20 mouse cellular contexts compared by ENCODE assay signal in genomic region chr16:88244658-88245057, GRCm38 (mm10). TPM values are rescaled to one million over a fixed set of nuclear protein-coding genes. Genes with fewer than 3 reads are reported as not detected.
DNase-seq lines count a peak whose midpoint lies in the region; ATAC-seq and TF ChIP-seq lines count a peak whose summit lies in the region.
"Had no signal": no experiment of that assay in that cellular context is flagged by ENCODE, and none has a peak within 500 bp of the region (broad histone marks: within the 10 kb centered on the region; RNA-seq: fewer than 3 reads in every experiment).

No protein-coding gene starts in this region.

- H3K9me3 ChIP-seq in hindbrain, embryonic 15.5 days: no peaks in the 10 kb centered on the region
- no peaks in the 10 kb centered on the region for H3K9me3 ChIP-seq in hindbrain, postnatal 0 days (ENCODE audit: low read length)
- no peaks in the 10 kb centered on the region for H3K9me3 ChIP-seq in midbrain, postnatal 0 days (ENCODE audit: low read length)
- H3K9me3 ChIP-seq in midbrain, embryonic 10.5 days (replicated peaks): no peaks in the 10 kb centered on the region
- H3K9me3 ChIP-seq: embryonic facial prominence, embryonic 12.5 days; intestine, embryonic 15.5 days; neural tube, embryonic 15.5 days had no signal

- H3K4me3 ChIP-seq in hindbrain, embryonic 15.5 days: no peak overlapping the region
- no peak overlapping the region for H3K4me3 ChIP-seq in hindbrain, postnatal 0 days (ENCODE audit: low read length)
- H3K4me3 ChIP-seq in midbrain, postnatal 0 days (ENCODE audit: low read depth, low read length): no peak overlapping the region
- no peak overlapping the region for H3K4me3 ChIP-seq in midbrain, embryonic 10.5 days
- no peak overlapping the region for H3K4me3 ChIP-seq in lung, adult 2 months (replicated peaks; ENCODE audit: extremely low read depth, low read depth, low read length)
- H3K4me3 ChIP-seq: embryonic facial prominence, embryonic 12.5 days; intestine, embryonic 15.5 days; neural tube, embryonic 15.5 days had no signal

- TF ChIP-seq CTCF in hindbrain, postnatal 0 days (IDR thresholded peaks at IDR 0.05; ENCODE audit: low read depth): no peak
- no peak for TF ChIP-seq CTCF in midbrain, postnatal 0 days (IDR thresholded peaks at IDR 0.05)
- no peak for TF ChIP-seq CTCF in lung, adult 2 months (IDR thresholded peaks at IDR 0.05; ENCODE audit: insufficient read depth, low read length)

- TF ChIP-seq POLR2A in lung, adult 2 months (IDR thresholded peaks at IDR 0.05; ENCODE audit: borderline replicate concordance, extremely low read depth, low read depth, low read length): no peak

- 0 out of 2 replicates have a peak, but pooled peaks have one; percentile 54 for ATAC-seq in hindbrain, embryonic 15.5 days (ENCODE audit: low FRiP score, low read depth)
- ATAC-seq in hindbrain, postnatal 0 days: no peak
- no peak for ATAC-seq in midbrain, postnatal 0 days (ENCODE audit: low FRiP score)
- ATAC-seq: CD4-positive, CD25-positive, alpha-beta regulatory T cell, adult 4 months; intestine, embryonic 15.5 days; lung, postnatal 0 days had no signal

- no peaks in the 10 kb centered on the region for H3K4me1 ChIP-seq in hindbrain, embryonic 15.5 days (replicated peaks)
- no peaks in the 10 kb centered on the region for H3K4me1 ChIP-seq in hindbrain, postnatal 0 days (ENCODE audit: insufficient read depth, low read length)
- H3K4me1 ChIP-seq in midbrain, postnatal 0 days (ENCODE audit: insufficient read depth, low read length): no peaks in the 10 kb centered on the region
- H3K4me1 ChIP-seq in midbrain, embryonic 10.5 days: peaks cover 4% of the 10 kb centered on the region
- H3K4me1 ChIP-seq in lung, adult 2 months (ENCODE audit: control insufficient read depth, insufficient read depth, low read length): no peaks in the 10 kb centered on the region
- H3K4me1 ChIP-seq: embryonic facial prominence, embryonic 12.5 days; intestine, embryonic 15.5 days; neural tube, embryonic 15.5 days had no signal

- no peaks in the 10 kb centered on the region for H3K36me3 ChIP-seq in hindbrain, embryonic 15.5 days
- H3K36me3 ChIP-seq in hindbrain, postnatal 0 days (ENCODE audit: insufficient read depth, low read length): no peaks in the 10 kb centered on the region
- H3K36me3 ChIP-seq in midbrain, postnatal 0 days (ENCODE audit: insufficient read depth, low read length): no peaks in the 10 kb centered on the region
- H3K36me3 ChIP-seq in midbrain, embryonic 10.5 days: no peaks in the 10 kb centered on the region
- H3K36me3 ChIP-seq: embryonic facial prominence, embryonic 12.5 days; G1E; intestine, embryonic 15.5 days; neural tube, embryonic 15.5 days had no signal

- no peak overlapping the region for H3K4me2 ChIP-seq in hindbrain, embryonic 15.5 days
- no peak overlapping the region for H3K4me2 ChIP-seq in hindbrain, postnatal 0 days (ENCODE audit: low read depth, low read length)
- H3K4me2 ChIP-seq in midbrain, postnatal 0 days (ENCODE audit: low read depth, low read length, poor library complexity, severe bottlenecking): no peak overlapping the region
- H3K4me2 ChIP-seq: embryonic facial prominence, embryonic 12.5 days; intestine, embryonic 15.5 days; neural tube, embryonic 15.5 days had no signal

- no peaks in the 10 kb centered on the region for H3K27me3 ChIP-seq in hindbrain, embryonic 15.5 days
- no peaks in the 10 kb centered on the region for H3K27me3 ChIP-seq in hindbrain, postnatal 0 days (ENCODE audit: insufficient read depth, low read length)
- no peaks in the 10 kb centered on the region for H3K27me3 ChIP-seq in midbrain, postnatal 0 days (ENCODE audit: insufficient read depth, low read length)
- no peaks in the 10 kb centered on the region for H3K27me3 ChIP-seq in midbrain, embryonic 10.5 days (ENCODE audit: low read depth, poor library complexity, severe bottlenecking)
- H3K27me3 ChIP-seq: embryonic facial prominence, embryonic 12.5 days; intestine, embryonic 15.5 days; neural tube, embryonic 15.5 days had no signal

- H3K27ac ChIP-seq in hindbrain, embryonic 15.5 days (replicated peaks): no peak overlapping the region
- no peak overlapping the region for H3K27ac ChIP-seq in hindbrain, postnatal 0 days
- no peak overlapping the region for H3K27ac ChIP-seq in midbrain, postnatal 0 days (ENCODE audit: low read depth, low read length)
- no peak overlapping the region for H3K27ac ChIP-seq in midbrain, embryonic 10.5 days (replicated peaks)
- H3K27ac ChIP-seq: embryonic facial prominence, embryonic 12.5 days; intestine, embryonic 15.5 days; liver, embryonic 14.5 days; neural tube, embryonic 15.5 days had no signal

- DNase-seq in cerebellum, postnatal 10 days: peak; percentile 74 to 84
- no peak for DNase-seq in cerebellum, adult 9-10 months
- no peak for DNase-seq in hindbrain, postnatal 0 days (ENCODE audit: low spot score)
- DNase-seq in midbrain, postnatal 0 days (ENCODE audit: low spot score): peak; percentile 8
- DNase-seq in midbrain, embryonic 10.5 days (ENCODE audit: low spot score): no peak
- peak; percentile 26 to 47 for DNase-seq in layer of hippocampus, postnatal 10 days (ENCODE audit: low spot score in 2 of 2)
- DNase-seq in lung, adult 2 months: no peak
- DNase-seq: adrenal gland, postnatal 36 days; gastrocnemius, postnatal 10 days had no signal

- H3K9ac ChIP-seq in hindbrain, embryonic 15.5 days: no peak overlapping the region
- no peak overlapping the region for H3K9ac ChIP-seq in hindbrain, postnatal 0 days (replicated peaks; ENCODE audit: low read length)
- no peak overlapping the region for H3K9ac ChIP-seq in midbrain, postnatal 0 days (replicated peaks; ENCODE audit: low read length, poor library complexity, severe bottlenecking)
- H3K9ac ChIP-seq: embryonic facial prominence, embryonic 12.5 days; intestine, embryonic 15.5 days; liver, embryonic 14.5 days; neural tube, embryonic 15.5 days had no signal

- 71% methylated on average over 4 of the region's 4 CpGs for WGBS in hindbrain, embryonic 15.5 days
- 65% methylated on average over 4 of the region's 4 CpGs for WGBS in hindbrain, postnatal 0 days
- WGBS in midbrain, postnatal 0 days: 82% methylated on average over 4 of the region's 4 CpGs
- WGBS in midbrain, embryonic 10.5 days: 89% methylated on average over 4 of the region's 4 CpGs
- 78% methylated on average over 4 of the region's 4 CpGs for WGBS in lung, adult 2 months

RNA-seq across cellular contexts. Expression of gene Grik1, which starts 45.4 kb away (rescaled TPM):
- 34.5 and 39.0 TPM in 2 replicates for polyA plus RNA-seq in hindbrain, embryonic 15.5 days (2015; fragmentation: Nextera tagmentation; extraction: Ambion mirVana)
- total RNA-seq in hindbrain, postnatal 0 days (2014; rRNA removed): 30.4 and 34.6 TPM in 2 replicates
- 34.3 and 34.5 TPM in 2 replicates for polyA plus RNA-seq in hindbrain, postnatal 0 days (2015; fragmentation: Nextera tagmentation; extraction: Ambion mirVana)
- 30.4 and 40.0 TPM in 2 replicates for total RNA-seq in midbrain, postnatal 0 days (2014; rRNA removed)
- polyA plus RNA-seq in midbrain, postnatal 0 days (2015; fragmentation: Nextera tagmentation; extraction: Ambion mirVana): 36.8 and 37.1 TPM in 2 replicates
- 1.5 and 3.1 TPM in 2 replicates for polyA plus RNA-seq in midbrain, embryonic 10.5 days (2016; fragmentation: Nextera tagmentation; extraction: Ambion mirVana)
- total RNA-seq in layer of hippocampus, postnatal 10 days (2021): 10 to 100 TPM; 29.8 to 32.1 TPM
- polyA plus RNA-seq in lung, adult 2 months (2012; rRNA removed): 0.04 and 0.07 TPM in 2 replicates
- total RNA-seq: adrenal gland, postnatal 36 days; common myeloid progenitor, adult 5-6 weeks; megakaryocyte, adult 5-6 weeks had no signal
- polyA plus RNA-seq: CD4-positive, CD25-positive, alpha-beta regulatory T cell, adult 4 months; G1E; small intestine, adult 2 months had no signal

Comparison
In these comparisons a context has a peak if more than half of its experiments do, and no peak if none do; other contexts are left out.
1. DNase-seq: peak in cerebellum, postnatal 10 days (2 of 2), midbrain, postnatal 0 days (single experiment) and layer of hippocampus, postnatal 10 days (2 of 2); none in cerebellum, adult 9-10 months (single experiment), hindbrain, postnatal 0 days (single experiment), midbrain, embryonic 10.5 days (single experiment) and lung, adult 2 months (single experiment).